Mouse (Mus musculus) E14TG2a.4 (cell line): ENCODE data around the gene Lrrc15.

ENCODE experiments used
- CTCF ChIP-seq: conservative IDR thresholded peaks from 2 replicates; pipeline ENCODE4 v1.5.1; 2014; ENCODE audit warnings: low read length
- POU5F1 ChIP-seq: IDR thresholded peaks from 2 replicates; pipeline ENCODE4 v1.6.1; 2014; ENCODE audit warnings: low read length, borderline replicate concordance

DNA sequence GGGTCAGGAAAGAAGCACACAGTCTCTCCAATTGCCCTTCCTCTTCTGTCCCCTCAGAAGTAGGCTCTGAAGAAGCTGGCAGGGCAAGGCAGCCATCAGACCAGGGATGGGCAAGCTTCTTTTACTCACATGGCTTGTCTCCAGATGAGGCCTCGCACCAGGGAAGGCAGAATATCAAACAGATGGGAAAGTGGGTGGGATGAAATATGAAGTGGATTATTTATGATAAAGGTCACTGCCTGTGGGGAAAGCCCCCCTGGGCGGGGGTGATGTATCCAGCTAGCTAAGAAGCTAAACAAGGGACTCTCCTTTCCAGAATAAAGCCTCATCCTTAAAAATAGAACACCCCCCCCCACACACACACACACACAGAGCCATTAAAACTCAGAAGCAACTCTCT, 47.5 kb downstream of the Lrrc15 start:
- TF ChIP-seq CTCF, result no peak
- no peak for TF ChIP-seq POU5F1
